Mouse (Mus musculus) cortical plate, adult 2 months (tissue): ENCODE measurements around the gene Fam178b.

ENCODE experiments used
- CTCF ChIP-seq: fragments of 200-500 bp; IDR thresholded peaks from 2 replicates; pipeline ENCODE4 v1.5.1; 2011; ENCODE audit warnings: mild to moderate bottlenecking, control low read depth, low read length; ENCODE audit not compliant: insufficient read depth; ENCODE audit errors: extremely low read depth
- POLR2A ChIP-seq: fragments of 200-500 bp; IDR thresholded peaks from 2 replicates; pipeline ENCODE4 v1.6.1; 2011; ENCODE audit warnings: mild to moderate bottlenecking, low read length, control low read depth; ENCODE audit not compliant: insufficient read depth; ENCODE audit errors: extremely low read depth

GRCm38 (mm10) chr1:36572709-36573108 lies 110.3 kb downstream of the Fam178b start:
- TF ChIP-seq CTCF (no peak), POLR2A (no peak)
